Mouse (Mus musculus) lung, adult 2 months (tissue): ENCODE data around the gene Gm15517. TPM values are rescaled to one million over a fixed set of nuclear protein-coding genes. Genes with fewer than 3 reads are reported as not detected.
"Not testable (repeated sequence)": the region's sequence is repeated elsewhere in the genome, so short reads cannot be mapped to it uniquely, and the experiment has no call there.

Experiments
- DNase-seq: peaks from one replicate; pipeline ENCODE4 v3.0.0; 2022
- H3K4me1 ChIP-seq: fragments of 200-500 bp; 2 replicates; pipeline ENCODE4 v1.6.1; 2011; ENCODE audit warnings: low read length; ENCODE audit not compliant: control insufficient read depth, insufficient read depth
- H3K4me3 ChIP-seq: fragments of 200-500 bp; replicated peaks from 2 replicates; pipeline ENCODE3; 2011; ENCODE audit warnings: low read depth, mild to moderate bottlenecking, control low read depth, low read length; ENCODE audit errors: extremely low read depth
- CTCF ChIP-seq: fragments of 200-500 bp; IDR thresholded peaks from 2 replicates; pipeline ENCODE4 v1.5.1; 2011; ENCODE audit warnings: mild to moderate bottlenecking, low read length, control low read depth; ENCODE audit not compliant: insufficient read depth
- POLR2A ChIP-seq: fragments of 200-500 bp; IDR thresholded peaks from 2 replicates; pipeline ENCODE4 v1.6.1; 2011; ENCODE audit warnings: low read depth, mild to moderate bottlenecking, control low read depth, low read length, borderline replicate concordance; ENCODE audit errors: extremely low read depth
- WGBS: fragments of 180-500 bp; shearing (Covaris S2); methylation state at CpG from one replicate; pipeline ENCODE4 v1.1.7; 2018; 5-methylcytosine and 5-hydroxymethylcytosine counted together
- polyA plus RNA-seq: library from polyadenylated mRNA; depleted of rRNA; stranded (reverse); fragments of >200 nt; gene quantifications from 2 replicates; pipeline ENCODE4 v1.2.3, GENCODE M21; 2012; rRNA removed

Gm15517 gene
- polyA plus RNA-seq, result not detected in 2 replicates

GRCm38 (mm10) chr7:44261147-44261546 is at the start of gene Gm15517:
Gm15517 (plus strand) TSS chr7:44261447.
- no peak for TF ChIP-seq CTCF
- TF ChIP-seq POLR2A, result no peak
- WGBS, result 59% methylated on average over 5 of the region's 5 CpGs
- Histone ChIP-seq H3K4me1 (no peaks in the 10 kb centered on the region), H3K4me3 (no peak within 1 kb of the TSS)
- no peak for DNase-seq

- TF ChIP-seq CTCF (no peak), POLR2A (no peak)
- no peak within 1 kb of the TSS for H3K4me3 ChIP-seq
- H3K4me1 ChIP-seq, result no peaks in the 10 kb centered on the region
- no peak for DNase-seq
- 76% methylated on average over 1 of the region's 1 CpGs for WGBS
Measured at GRCm38 (mm10) chr7:44215645-44216044, 45.6 kb upstream of the Gm15517 start, which contains the start of gene Klk1b5. Klk1b5 (plus strand) TSS chr7:44215945.

GRCm38 (mm10) chr7:44221601-44222000 is 39.6 kb upstream of the Gm15517 start:
- 71% methylated on average over 9 of the region's 10 CpGs for WGBS
- DNase-seq, result not testable (repeated sequence)

GRCm38 (mm10) chr7:44222335-44222734 is 38.9 kb upstream of the Gm15517 start:
- H3K4me3 ChIP-seq, DNase-seq, H3K4me1 ChIP-seq: not testable (repeated sequence)
- WGBS, result 66% methylated on average over 6 of the region's 6 CpGs

More at GRCm38 (mm10) chr7:44221601-44222000, 39.6 kb upstream of the Gm15517 start:
- not testable (repeated sequence) for H3K4me1 ChIP-seq, H3K4me3 ChIP-seq

DNA sequence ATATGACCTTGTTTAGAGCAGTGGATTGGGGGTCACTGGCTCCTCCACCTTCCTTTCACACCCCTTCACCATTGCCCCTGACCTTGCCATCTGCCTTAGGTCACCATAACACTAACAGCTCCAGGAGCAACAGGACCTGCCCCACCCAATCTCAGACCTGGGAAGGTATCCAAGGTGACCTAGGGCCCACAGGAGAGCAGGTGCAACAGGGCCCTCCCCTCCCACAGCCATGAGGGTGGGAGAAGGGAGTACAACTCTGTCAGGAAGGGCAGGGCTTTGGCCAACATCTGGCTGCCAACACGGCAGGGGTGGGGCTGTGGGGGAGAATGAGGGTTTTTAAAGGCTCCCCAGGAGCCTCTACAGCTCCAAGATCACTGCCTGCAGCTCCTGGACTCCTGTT is 36.2 kb upstream of the Gm15517 start, which contains the start of gene Klk1:
Klk1 (plus strand) TSS at position 285 of the 400 bp plus-strand sequence.
- no peaks in the 10 kb centered on the region for H3K4me1 ChIP-seq
- no peak within 1 kb of the TSS for H3K4me3 ChIP-seq
- TF ChIP-seq CTCF, result no peak
- TF ChIP-seq POLR2A, result no peak
- DNase-seq, result no peak
- 35% methylated on average over 1 of the region's 1 CpGs for WGBS

GRCm38 (mm10) chr7:44235909-44236308 is 25.3 kb upstream of the Gm15517 start, which contains the start of gene Gm36864:
Gm36864 (plus strand) TSS chr7:44236177.
- no peak within 1 kb of the TSS for H3K4me3 ChIP-seq
- 67% methylated on average over 3 of the region's 3 CpGs for WGBS
- no peak for TF ChIP-seq CTCF
- no peak for TF ChIP-seq POLR2A
- no peaks in the 10 kb centered on the region for H3K4me1 ChIP-seq
- DNase-seq, result no peak

DNA sequence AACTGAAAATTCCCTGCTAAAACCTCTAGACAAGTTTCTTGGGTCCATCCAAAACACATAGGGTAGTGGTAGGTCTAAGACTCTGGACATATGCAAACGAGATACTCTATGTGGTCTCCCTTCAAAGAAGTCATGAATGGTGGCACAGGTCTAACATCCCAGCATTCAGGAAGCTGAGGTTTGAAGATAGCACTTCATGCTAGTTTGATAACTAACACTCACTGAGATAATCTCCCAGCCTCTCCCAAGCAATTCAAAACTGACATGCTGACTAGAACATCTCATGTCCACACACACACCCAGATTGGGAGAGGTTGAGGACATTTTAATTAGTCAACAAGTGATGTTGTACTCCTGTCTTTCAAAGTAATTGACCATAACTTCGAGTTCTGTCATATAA is 21.3 kb upstream of the Gm15517 start:
- H3K4me3 ChIP-seq, result no peak overlapping the region
- 40% methylated on average over 2 of the region's 2 CpGs for WGBS
- TF ChIP-seq POLR2A, result no peak
- no peak for TF ChIP-seq CTCF
- DNase-seq, result no peak
- no peaks in the 10 kb centered on the region for H3K4me1 ChIP-seq

GRCm38 (mm10) chr7:44240712-44241111 is 20.5 kb upstream of the Gm15517 start:
- Histone ChIP-seq H3K4me1 (peaks cover 3% of the 10 kb centered on the region; the same call in 1 of the 2 replicates), H3K4me3 (no peak overlapping the region)
- WGBS, result 57% methylated on average over 1 of the region's 1 CpGs
- DNase-seq, result no peak
- TF ChIP-seq POLR2A (no peak), CTCF (no peak)

GRCm38 (mm10) chr7:44241163-44241562 is 20.1 kb upstream of the Gm15517 start:
- H3K4me1 ChIP-seq, result peaks cover 3% of the 10 kb centered on the region; the same call in 1 of the 2 replicates
- TF ChIP-seq CTCF, result no peak
- no peak for TF ChIP-seq POLR2A
- DNase-seq, result no peak
- H3K4me3 ChIP-seq, result no peak overlapping the region
- WGBS, result 66% methylated on average over 2 of the region's 2 CpGs

GRCm38 (mm10) chr7:44244080-44244479 is 17.2 kb upstream of the Gm15517 start:
- WGBS, result 50% methylated on average over 1 of the region's 1 CpGs
- Histone ChIP-seq H3K4me1 (peaks cover 3% of the 10 kb centered on the region; the same call in 1 of the 2 replicates), H3K4me3 (no peak overlapping the region)
- no peak for DNase-seq
- TF ChIP-seq POLR2A (no peak), CTCF (no peak)
